Mouse (Mus musculus) cerebellum, adult 2 months (tissue): ENCODE data around the gene Chd2. TPM values are rescaled to one million over a fixed set of nuclear protein-coding genes. Genes with fewer than 3 reads are reported as not detected.

Experiments used
- DNase-seq, 2 experiments: peaks; one replicate each; pipeline ENCODE4 v3.0.0; 2021
- H3K27ac ChIP-seq: fragments of 200-500 bp; 2 replicates; pipeline ENCODE4 v1.5.1; 2012; ENCODE audit warnings: low read length, control low read depth, inconsistent platforms; ENCODE audit not compliant: insufficient read depth
- H3K27me3 ChIP-seq: fragments of 200-500 bp; 2 replicates; pipeline ENCODE4 v1.6.1; 2012; ENCODE audit warnings: inconsistent platforms, mild to moderate bottlenecking, low read length, moderate library complexity; ENCODE audit not compliant: control insufficient read depth, insufficient read depth
- H3K4me1 ChIP-seq: fragments of 200-500 bp; 2 replicates; pipeline ENCODE4 v1.6.1; 2011; ENCODE audit warnings: low read length; ENCODE audit not compliant: control insufficient read depth, insufficient read depth
- H3K4me3 ChIP-seq: fragments of 200-500 bp; replicated peaks from 2 replicates; pipeline ENCODE3; 2011; ENCODE audit warnings: mild to moderate bottlenecking, low read depth, low read length, control low read depth; ENCODE audit not compliant: insufficient read depth
- CTCF ChIP-seq: fragments of 200-500 bp; IDR thresholded peaks from 2 replicates; pipeline ENCODE4 v1.5.1; 2011; ENCODE audit warnings: low read depth, mild to moderate bottlenecking, control low read depth, low read length, moderate library complexity, borderline replicate concordance; ENCODE audit not compliant: insufficient read depth
- POLR2A ChIP-seq: fragments of 200-500 bp; IDR thresholded peaks from 2 replicates; pipeline ENCODE4 v1.6.1; 2011; ENCODE audit warnings: low read length, control low read depth, borderline replicate concordance; ENCODE audit not compliant: insufficient read depth
- whole genome bisulfite sequencing: fragments of 180-500 bp; shearing (Covaris S2); methylation state at CpG from one replicate; pipeline ENCODE4 v1.1.7; 2018; 5-methylcytosine and 5-hydroxymethylcytosine counted together
- polyA plus RNA-seq: library from polyadenylated mRNA; depleted of rRNA; stranded (reverse); fragments of >200 nt; gene quantifications from 2 replicates; pipeline ENCODE4 v1.2.3, GENCODE M21; 2012

The Chd2 gene
- polyA plus RNA-seq, 1 experiment = 49.2 TPM

DNA sequence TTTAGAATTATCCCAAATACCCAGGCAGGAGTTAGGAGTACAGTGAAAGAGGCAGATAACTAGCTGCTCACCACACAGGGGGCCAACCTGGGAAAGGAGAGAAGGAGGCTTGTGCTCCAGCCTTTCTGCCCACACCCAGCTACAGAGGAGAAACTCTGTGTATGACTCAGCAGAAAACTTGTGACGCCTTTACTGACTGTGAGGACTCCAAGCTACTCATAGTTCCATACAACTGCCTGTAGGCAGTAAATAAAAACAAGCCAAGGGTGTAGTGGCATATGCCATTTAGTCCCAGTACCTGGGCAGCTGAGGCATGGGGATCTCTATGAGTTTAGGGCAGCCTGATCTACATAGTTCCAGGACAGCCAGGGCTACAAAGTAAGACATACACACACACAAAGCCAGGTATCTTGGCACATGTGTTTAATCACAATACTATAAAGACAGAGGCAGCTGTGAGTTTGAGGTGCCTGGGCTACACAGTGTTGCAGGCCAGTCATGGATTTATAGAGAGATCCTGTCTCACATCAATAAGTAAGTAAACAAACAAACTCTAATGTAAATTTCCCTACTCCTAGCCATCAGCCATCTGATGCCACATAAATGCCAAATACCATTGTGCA lies 24.1 kb downstream of the Chd2 start:
- DNase-seq = no peak
- peaks cover 12% of the 10 kb centered on the region for H3K4me1 ChIP-seq
- 61% methylated on average over 1 of the region's 1 CpGs for WGBS
- H3K4me3 ChIP-seq = no peak overlapping the region
- H3K27ac ChIP-seq = no peak overlapping the region
- H3K27me3 ChIP-seq = no peaks in the 10 kb centered on the region
- no peak for TF ChIP-seq CTCF
- TF ChIP-seq POLR2A = no peak

DNA sequence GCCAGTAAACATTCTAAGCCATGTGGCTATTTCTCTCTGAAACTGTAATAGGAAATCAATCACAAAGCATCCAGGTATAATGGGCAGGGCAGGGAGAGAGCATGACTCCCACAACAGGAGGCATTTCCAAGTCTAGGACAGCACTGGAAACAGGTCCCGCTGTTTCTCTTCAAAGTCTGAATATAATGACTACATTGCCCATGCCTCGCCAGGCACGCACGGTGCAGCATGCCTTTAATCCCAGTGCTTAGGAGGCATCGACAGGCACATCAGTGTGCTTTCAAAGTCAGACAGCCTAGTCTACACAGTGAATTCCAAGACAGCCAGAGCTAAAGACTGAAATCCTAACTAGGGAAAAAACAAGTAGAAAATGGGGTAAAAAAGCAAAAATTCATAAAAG lies 24.8 kb downstream of the Chd2 start:
- Histone ChIP-seq H3K27me3 (no peaks in the 10 kb centered on the region), H3K4me1 (peaks cover 11% of the 10 kb centered on the region), H3K27ac (no peak overlapping the region), H3K4me3 (no peak overlapping the region)
- no peak for DNase-seq
- WGBS = 58% methylated on average over 5 of the region's 5 CpGs
- TF ChIP-seq POLR2A (no peak), CTCF (no peak)

DNA sequence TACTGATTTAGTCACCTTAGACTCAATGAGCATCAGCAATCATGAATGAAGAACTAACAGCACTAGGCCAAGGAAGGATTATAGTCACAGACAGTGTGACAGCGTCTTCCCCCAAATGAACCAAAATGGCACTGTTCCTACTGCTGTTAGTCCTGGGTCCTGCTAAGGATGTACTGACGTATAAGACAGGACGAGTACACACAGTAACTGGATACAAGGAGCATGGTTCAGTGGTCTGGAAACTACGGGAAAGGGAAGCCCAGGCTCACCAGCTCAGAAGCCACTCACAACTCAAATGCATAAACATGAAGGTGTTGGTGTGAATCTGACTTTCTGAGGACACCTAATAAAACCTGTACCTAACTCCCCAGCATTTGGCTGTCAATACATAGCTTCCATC lies 27.1 kb downstream of the Chd2 start:
- TF ChIP-seq CTCF (no peak), POLR2A (no peak)
- DNase-seq = no peak
- no peak overlapping the region for H3K27ac ChIP-seq

DNA sequence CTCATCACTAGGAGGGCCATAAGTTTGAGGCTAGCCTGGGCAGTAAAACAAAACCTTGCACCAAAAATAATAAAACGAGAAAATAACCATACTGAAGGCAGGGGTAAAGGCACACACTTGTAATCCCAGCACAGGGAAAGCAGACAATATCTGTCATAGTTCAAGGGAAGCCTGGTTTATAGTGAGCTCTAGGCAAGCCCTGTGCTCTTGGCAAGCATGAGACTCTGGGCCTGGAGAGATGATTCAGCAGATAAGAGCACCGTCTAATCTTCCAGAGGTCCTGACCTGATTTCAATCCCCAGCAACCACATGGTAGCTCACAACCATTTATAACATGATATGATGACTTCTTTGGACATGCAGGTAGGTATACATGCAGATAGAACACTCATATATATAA lies 29.2 kb downstream of the Chd2 start:
- peaks cover 5% of the 10 kb centered on the region; the same call in 1 of the 2 replicates for H3K4me1 ChIP-seq
- H3K27ac ChIP-seq = no peak overlapping the region
- H3K4me3 ChIP-seq = no peak overlapping the region
- 45% methylated on average over 2 of the region's 2 CpGs for WGBS
- H3K27me3 ChIP-seq = no peaks in the 10 kb centered on the region
- no peak for TF ChIP-seq POLR2A
- TF ChIP-seq CTCF = no peak
- no peak for DNase-seq

More for the DNA sequence above, 27.1 kb downstream of the Chd2 start:
- 62% methylated on average over 4 of the region's 4 CpGs for WGBS
- H3K4me1 ChIP-seq = peaks cover 5% of the 10 kb centered on the region; the same call in 1 of the 2 replicates
- no peaks in the 10 kb centered on the region for H3K27me3 ChIP-seq
- no peak overlapping the region for H3K4me3 ChIP-seq

DNA sequence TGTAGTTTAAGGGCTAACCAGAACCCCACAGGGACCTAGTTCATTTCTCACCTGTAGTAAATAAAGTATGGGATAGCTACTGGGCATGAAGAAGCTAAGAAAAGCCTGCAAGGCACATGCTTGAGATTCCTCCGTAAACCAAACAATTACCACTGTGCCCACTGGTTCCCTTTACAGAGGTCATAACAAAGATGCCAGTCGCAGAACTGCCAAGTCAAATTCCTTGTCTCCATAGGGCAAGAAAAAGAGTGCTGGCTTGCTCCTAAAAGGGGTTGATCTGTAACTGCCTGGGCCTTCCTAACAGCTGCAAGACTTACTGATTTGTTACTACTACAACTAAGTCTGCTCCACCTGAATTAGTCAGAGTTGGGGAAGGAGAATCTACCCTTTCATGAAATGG lies 32.9 kb downstream of the Chd2 start:
- no peak overlapping the region for H3K27ac ChIP-seq
- WGBS = 84% methylated on average over 2 of the region's 2 CpGs
- DNase-seq = no peak

DNA sequence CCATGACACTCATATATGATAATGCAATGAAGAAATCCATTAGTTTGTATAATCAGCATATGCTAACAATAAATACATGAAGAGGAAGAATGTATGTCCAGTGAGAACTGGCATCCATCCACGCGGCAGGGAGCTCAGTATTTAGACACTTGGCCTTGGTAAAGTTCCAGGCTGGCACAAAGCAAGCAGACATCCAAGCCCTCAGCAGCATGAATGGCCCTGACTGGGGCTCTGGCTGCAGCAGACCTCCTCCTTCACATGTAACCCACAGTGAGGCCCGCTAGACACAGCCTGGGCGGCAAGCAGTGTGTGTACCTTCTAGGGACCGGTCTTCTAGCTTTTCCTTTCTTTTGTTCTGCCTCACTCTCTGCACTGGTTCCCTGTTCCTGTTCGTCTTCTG lies 34.1 kb downstream of the Chd2 start:
- Histone ChIP-seq H3K4me3 (no peak overlapping the region), H3K27ac (no peak overlapping the region), H3K4me1 (peaks cover 5% of the 10 kb centered on the region; the same call in 1 of the 2 replicates), H3K27me3 (no peaks in the 10 kb centered on the region)
- peak; percentile 82 to 92 for DNase-seq
- 14% methylated on average over 6 of the region's 6 CpGs for WGBS
- TF ChIP-seq CTCF (no peak), POLR2A (no peak)

More for the DNA sequence above, 32.9 kb downstream of the Chd2 start:
- H3K4me3 ChIP-seq = no peak overlapping the region
- TF ChIP-seq CTCF = no peak
- H3K4me1 ChIP-seq = peaks cover 5% of the 10 kb centered on the region; the same call in 1 of the 2 replicates
- H3K27me3 ChIP-seq = no peaks in the 10 kb centered on the region

DNA sequence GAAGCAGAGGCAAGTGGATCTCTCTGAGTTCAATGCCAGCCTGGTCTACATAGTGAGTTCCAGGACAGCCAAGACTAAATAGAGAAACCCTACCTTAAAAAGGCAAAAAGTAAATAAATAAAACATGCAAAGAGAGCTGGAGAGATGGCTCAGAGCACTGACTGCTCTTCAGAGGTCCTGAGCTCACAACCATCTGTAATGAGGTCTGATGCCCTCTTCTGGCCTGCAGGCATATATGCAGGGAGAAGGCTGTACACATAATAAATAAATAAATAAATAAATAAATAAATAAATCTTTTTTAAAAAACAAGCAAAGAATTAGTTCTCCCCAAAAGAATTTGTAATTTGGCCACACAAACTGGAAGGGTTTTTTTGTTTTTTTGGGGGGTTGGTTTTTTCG lies 34.8 kb downstream of the Chd2 start:
- WGBS = 100% methylated on average over 1 of the region's 1 CpGs
- H3K27me3 ChIP-seq = no peaks in the 10 kb centered on the region

DNA sequence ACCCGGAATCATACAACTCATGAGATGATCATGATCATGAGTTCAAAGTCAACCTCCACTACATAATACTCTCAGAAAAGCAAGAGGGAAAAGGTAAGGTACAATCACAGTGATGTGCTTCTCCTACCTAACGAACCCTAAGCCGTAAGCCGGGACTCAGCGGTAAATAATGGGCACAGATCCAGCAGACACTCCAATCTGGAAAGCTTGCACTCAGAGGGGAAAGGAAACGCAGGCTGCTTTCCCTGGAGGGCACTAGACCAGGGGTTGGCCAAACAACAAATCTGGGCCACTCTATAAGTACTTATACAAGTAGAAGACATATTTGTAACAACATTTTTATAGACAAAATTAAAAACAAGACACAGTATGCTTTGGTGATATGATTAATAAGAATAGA lies 36.4 kb downstream of the Chd2 start:
- no peak overlapping the region for H3K27ac ChIP-seq
- TF ChIP-seq POLR2A = no peak
- TF ChIP-seq CTCF = no peak
- peaks cover 5% of the 10 kb centered on the region; the same call in 1 of the 2 replicates for H3K4me1 ChIP-seq
- WGBS = 22% methylated on average over 6 of the region's 6 CpGs
- no peak overlapping the region for H3K4me3 ChIP-seq
- no peaks in the 10 kb centered on the region for H3K27me3 ChIP-seq
- peak in 1 of 2 experiments; percentile 56 for DNase-seq

More for the DNA sequence above, 34.8 kb downstream of the Chd2 start:
- H3K27ac ChIP-seq = no peak overlapping the region
- no peak for DNase-seq
- no peak for TF ChIP-seq POLR2A
- 0 out of 2 replicates have a peak, but pooled peaks have one; percentile 2 for TF ChIP-seq CTCF
- H3K4me1 ChIP-seq = peaks cover 5% of the 10 kb centered on the region; the same call in 1 of the 2 replicates
- H3K4me3 ChIP-seq = no peak overlapping the region

DNA sequence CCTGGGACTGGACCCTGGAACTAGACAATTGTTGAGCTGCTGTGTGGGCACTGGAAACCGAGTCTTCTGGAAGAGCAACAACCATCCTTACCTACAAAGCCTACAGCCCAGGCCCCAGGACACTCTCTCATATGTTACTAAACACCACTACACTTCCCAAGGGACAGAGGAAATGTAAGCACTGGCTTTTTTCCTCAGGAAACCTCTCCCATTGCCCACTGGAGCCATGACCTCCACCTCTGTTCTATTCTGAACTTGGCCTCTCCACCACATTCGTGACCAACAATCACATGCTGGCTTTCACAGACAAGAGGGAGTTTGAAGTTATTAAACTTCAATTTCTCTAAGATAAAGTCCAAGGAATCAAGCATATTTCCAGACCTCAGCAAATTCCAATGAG lies 43.4 kb downstream of the Chd2 start:
- WGBS = 93% methylated on average over 2 of the region's 2 CpGs
- TF ChIP-seq CTCF (no peak), POLR2A (no peak)
- H3K27me3 ChIP-seq = no peaks in the 10 kb centered on the region
- H3K4me1 ChIP-seq = no peaks in the 10 kb centered on the region
- no peak overlapping the region for H3K4me3 ChIP-seq
- H3K27ac ChIP-seq = no peak overlapping the region
- DNase-seq = no peak
